Mouse (Mus musculus) heart, adult 2 months (tissue): ENCODE data around the gene Kcnn3.

Experiments
- CTCF ChIP-seq: fragments of 200-600 bp; IDR thresholded peaks from 2 replicates; pipeline ENCODE4 v1.8.1; 2022; ENCODE audit warnings: antibody characterized with exemption, mild to moderate bottlenecking, moderate library complexity
- EP300 ChIP-seq: fragments of 200-500 bp; IDR thresholded peaks from 2 replicates; pipeline ENCODE4 v1.6.1; 2011; ENCODE audit warnings: low read depth, low read length, control low read depth; ENCODE audit not compliant: insufficient read depth
- POLR2A ChIP-seq: fragments of 200-500 bp; IDR thresholded peaks from 2 replicates; pipeline ENCODE4 v1.6.1; 2011; ENCODE audit warnings: mild to moderate bottlenecking, low read depth, low read length, control low read depth; ENCODE audit not compliant: insufficient read depth

DNA sequence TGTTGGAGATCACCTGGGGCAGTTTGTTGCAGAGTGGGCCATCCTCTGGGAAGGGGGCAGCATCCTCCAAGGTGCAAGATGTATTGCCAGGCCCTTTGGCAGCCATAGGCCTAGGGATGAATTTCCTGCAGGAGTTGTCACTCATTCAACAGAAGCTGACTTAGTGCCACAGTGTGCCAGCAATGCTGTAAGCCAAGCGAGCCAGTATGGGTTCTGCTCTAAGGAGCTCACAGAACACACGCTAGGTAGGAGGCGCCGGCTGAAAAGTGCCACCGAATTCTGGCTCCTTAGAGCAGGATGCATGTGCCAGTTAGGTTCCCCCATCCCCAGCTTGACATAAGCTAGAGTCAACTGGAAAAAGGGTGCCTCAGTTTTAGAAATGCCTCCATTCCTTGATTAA, 83.3 kb downstream of the Kcnn3 start:
- TF ChIP-seq CTCF = no peak
- TF ChIP-seq POLR2A = no peak
- TF ChIP-seq EP300 = no peak
